Mouse (Mus musculus) CH12.LX (cell line): ENCODE results near the gene Vstm5. TPM values are rescaled to one million over a fixed set of nuclear protein-coding genes. Genes with fewer than 3 reads are reported as not detected.

ENCODE experiments used
- DNase-seq: peaks from one replicate; pipeline ENCODE4 v3.0.0-alpha.2; 2013; ENCODE audit errors: extremely low read depth
- H3K27ac ChIP-seq: 2 replicates; pipeline ENCODE4 v1.5.1; 2012; ENCODE audit warnings: low read depth, mild to moderate bottlenecking, control low read depth, moderate library complexity; ENCODE audit not compliant: insufficient read depth
- H3K27me3 ChIP-seq: replicated peaks from 2 replicates; pipeline ENCODE3; 2012; ENCODE audit warnings: inconsistent platforms
- H3K36me3 ChIP-seq, 2 experiments: replicated peaks in 1 of 2; 2 replicates each; pipeline versions ENCODE3 to v1.6.1; 2012; ENCODE audit warnings: inconsistent platforms in 1 of 2, low read length in 1 of 2, mild to moderate bottlenecking in 1 of 2, mixed read lengths in 1 of 2, moderate library complexity in 1 of 2; ENCODE audit not compliant: control insufficient read depth in 1 of 2, insufficient read depth in 1 of 2
- H3K4me1 ChIP-seq, 2 experiments: 2 replicates each; pipeline ENCODE4 v1.6.1; 2012; ENCODE audit warnings: inconsistent platforms in 1 of 2, moderate library complexity in 1 of 2; ENCODE audit not compliant: insufficient read depth in 2 of 2, control insufficient read depth in 1 of 2
- H3K4me2 ChIP-seq: 2 replicates; pipeline ENCODE4 v1.6.1; 2012; ENCODE audit warnings: low read depth, mild to moderate bottlenecking, control low read depth; ENCODE audit not compliant: poor library complexity, insufficient read depth, severe bottlenecking
- H3K4me3 ChIP-seq, 3 experiments: fragments of 150-350 bp in 1 of 3; sonication (generic) in 1 of 3; replicated peaks in 1 of 3; 2 replicates each; pipeline versions ENCODE3 to v1.5.1; 2011 to 2012; ENCODE audit warnings: low read depth in 2 of 3, low read length in 2 of 3, mild to moderate bottlenecking in 2 of 3, moderate library complexity in 2 of 3, control low read depth in 1 of 3, improper control_type of control experiment in 1 of 3, inconsistent platforms in 1 of 3, mixed read lengths in 1 of 3; ENCODE audit not compliant: poor library complexity in 1 of 3
- H3K79me2 ChIP-seq: replicated peaks from 2 replicates; pipeline ENCODE4 v1.6.1; 2012; ENCODE audit warnings: mild to moderate bottlenecking, moderate library complexity; ENCODE audit not compliant: control insufficient read depth, poor library complexity, insufficient read depth, severe bottlenecking; ENCODE audit errors: extremely low read depth
- H3K9ac ChIP-seq: 2 replicates; pipeline ENCODE4 v1.6.1; 2012; ENCODE audit warnings: low read depth, mild to moderate bottlenecking, control low read depth, moderate library complexity; ENCODE audit not compliant: insufficient read depth
- H3K9me3 ChIP-seq: replicated peaks from 2 replicates; pipeline ENCODE3; 2012; ENCODE audit warnings: low read length, inconsistent platforms, mixed read lengths
- CHD1 ChIP-seq: IDR thresholded peaks from 2 replicates; pipeline ENCODE4 v1.6.1; 2012; ENCODE audit warnings: low read depth, low read length, improper control_type of control experiment, inconsistent platforms
- CHD2 ChIP-seq: IDR thresholded peaks from 2 replicates; pipeline ENCODE4 v1.6.1; 2011; ENCODE audit warnings: low read length, improper control_type of control experiment
- CTCF ChIP-seq, 2 experiments: IDR thresholded peaks in 1 of 2; conservative IDR thresholded peaks in 1 of 2; 2 replicates each; pipeline ENCODE4 v1.5.1; 2011 to 2012; ENCODE audit warnings: low read depth in 2 of 2, low read length in 2 of 2, improper control_type of control experiment in 1 of 2, inconsistent platforms in 1 of 2, mild to moderate bottlenecking in 1 of 2, moderate library complexity in 1 of 2
- E2F4 ChIP-seq: IDR thresholded peaks from 2 replicates; pipeline ENCODE4 v1.6.1; 2011; ENCODE audit warnings: low read depth, low read length, improper control_type of control experiment; ENCODE audit not compliant: insufficient replicate concordance
- EP300 ChIP-seq: IDR thresholded peaks from 2 replicates; pipeline ENCODE4 v1.6.1; 2011; ENCODE audit warnings: low read length, improper control_type of control experiment
- GABPA ChIP-seq: IDR thresholded peaks from 2 replicates; pipeline ENCODE4 v1.6.1; 2012; ENCODE audit warnings: low read depth, low read length, improper control_type of control experiment, inconsistent platforms; ENCODE audit not compliant: insufficient replicate concordance
- HCFC1 ChIP-seq: IDR thresholded peaks from 2 replicates; pipeline ENCODE4 v1.6.1; 2012; ENCODE audit warnings: low read depth, mild to moderate bottlenecking, inconsistent platforms, low read length, improper control_type of control experiment
- JUN ChIP-seq: IDR thresholded peaks from 2 replicates; pipeline ENCODE4 v1.6.1; 2011; ENCODE audit warnings: low read depth, mild to moderate bottlenecking, low read length, improper control_type of control experiment, moderate library complexity; ENCODE audit not compliant: insufficient read depth
- MAFK ChIP-seq: IDR thresholded peaks from 2 replicates; pipeline ENCODE4 v1.6.1; 2011; ENCODE audit warnings: low read length, improper control_type of control experiment; ENCODE audit not compliant: insufficient replicate concordance
- MAX ChIP-seq: IDR thresholded peaks from 2 replicates; pipeline ENCODE4 v1.6.1; 2011; ENCODE audit warnings: low read length, improper control_type of control experiment
- MXI1 ChIP-seq: IDR thresholded peaks from 2 replicates; pipeline ENCODE4 v1.6.1; 2011; ENCODE audit warnings: mild to moderate bottlenecking, low read depth, low read length, improper control_type of control experiment
- NELFE ChIP-seq: IDR thresholded peaks from 2 replicates; pipeline ENCODE4 v1.6.1; 2011; ENCODE audit warnings: low read depth, low read length, improper control_type of control experiment
- NRF1 ChIP-seq: IDR thresholded peaks from 2 replicates; pipeline ENCODE4 v1.6.1; 2014; ENCODE audit warnings: low read depth, mild to moderate bottlenecking, inconsistent platforms, low read length, improper control_type of control experiment, moderate library complexity
- POLR2A ChIP-seq: IDR thresholded peaks from 2 replicates; pipeline ENCODE4 v1.6.1; 2011; ENCODE audit warnings: low read depth, mild to moderate bottlenecking, improper control_type of control experiment, low read length
- POLR2AphosphoS2 ChIP-seq: IDR thresholded peaks from 2 replicates; pipeline ENCODE4 v1.6.1; 2011; ENCODE audit warnings: low read depth, low read length, improper control_type of control experiment
- RAD21 ChIP-seq: IDR thresholded peaks from 2 replicates; pipeline ENCODE4 v1.6.1; 2011; ENCODE audit warnings: low read depth, mild to moderate bottlenecking, low read length, improper control_type of control experiment, moderate library complexity
- USF1 ChIP-seq: IDR thresholded peaks from 2 replicates; pipeline ENCODE4 v1.6.1; 2014; ENCODE audit warnings: low read depth, mild to moderate bottlenecking, inconsistent platforms, low read length, improper control_type of control experiment
- USF2 ChIP-seq: conservative IDR thresholded peaks from 2 replicates; pipeline ENCODE4 v1.6.1; 2011; ENCODE audit warnings: low read depth, low read length, improper control_type of control experiment
- ZC3H11A ChIP-seq: IDR thresholded peaks from 2 replicates; pipeline ENCODE4 v1.6.1; 2012; ENCODE audit warnings: low read depth, mild to moderate bottlenecking, inconsistent platforms, low read length, improper control_type of control experiment
- dilution Hi-C: fragments of 300-500 bp; cut with MboI; formaldehyde crosslinking; loops from 2 replicates; pipeline ENCODE4 v1.14.3; 2020; ENCODE audit warnings: low sequenced_read_pairs; ENCODE audit not compliant: extremely low pct_unique_long_range_greater_than_20kb, extremely low pct_ligation_motif_present
- in situ Hi-C: fragments of 300-500 bp; cut with MboI; formaldehyde crosslinking; loops from 3 replicates; pipeline ENCODE4 v1.14.3; 2019; ENCODE audit warnings: low sequenced_read_pairs, low pct_ligation_motif_present, low pct_unique_long_range_greater_than_20kb, mixed read lengths
- polyA plus RNA-seq: library from polyadenylated mRNA; unstranded; fragments of >175 nt; gene quantifications from 2 replicates; pipeline ENCODE4 v1.2.1, GENCODE M21; 2012; ENCODE audit warnings: low read depth; ENCODE audit not compliant: insufficient read length
- total RNA-seq, 2 experiments: library from RNA; depleted of rRNA; stranded (reverse); fragments of 300-350 nt in 1 of 2; fragments of >200 nt in 1 of 2; gene quantifications; 2 replicates each; pipeline ENCODE4 v1.2.3; 2012 to 2014

Vstm5 gene
- total and polyA plus RNA-seq, 3 experiments = not detected

- in situ Hi-C loops (no loop called here), dilution Hi-C loops (no loop called here)
- Histone ChIP-seq H3K36me3 (no peaks in the 10 kb centered on the region), H3K4me1 (peaks cover 0 to 10% of the 10 kb centered on the region in 2 experiments; a peak in 2 of 4 replicates), H3K9me3 (peaks cover 1% of the 10 kb centered on the region), H3K4me2 (no peak overlapping the region), H3K9ac (no peak overlapping the region), H3K4me3 (no peak overlapping the region), H3K27me3 (no peaks in the 10 kb centered on the region), H3K27ac (no peak overlapping the region), H3K79me2 (no peaks in the 10 kb centered on the region)
- TF ChIP-seq MAX = no peak
- TF ChIP-seq GABPA = no peak
- no peak for TF ChIP-seq MXI1
- TF ChIP-seq POLR2AphosphoS2 = no peak
- TF ChIP-seq JUN = no peak
- no peak for TF ChIP-seq HCFC1
- TF ChIP-seq NELFE = no peak
- no peak for TF ChIP-seq NRF1
- no peak for TF ChIP-seq POLR2A
- TF ChIP-seq MAFK = no peak
- TF ChIP-seq CTCF (conservative IDR thresholded peaks at IDR 0.05 in 1 of 2, IDR thresholded peaks at IDR 0.05 in 1 of 2; ENCODE audit: low read depth in 2 of 2, low read length in 2 of 2) = no peak
- no peak for TF ChIP-seq USF1
- no peak for TF ChIP-seq E2F4
- no peak for TF ChIP-seq CHD1
- DNase-seq = no peak
Measured at GRCm38 (mm10) chr9:15252196-15252595, 13.4 kb downstream of the Vstm5 start.

DNA sequence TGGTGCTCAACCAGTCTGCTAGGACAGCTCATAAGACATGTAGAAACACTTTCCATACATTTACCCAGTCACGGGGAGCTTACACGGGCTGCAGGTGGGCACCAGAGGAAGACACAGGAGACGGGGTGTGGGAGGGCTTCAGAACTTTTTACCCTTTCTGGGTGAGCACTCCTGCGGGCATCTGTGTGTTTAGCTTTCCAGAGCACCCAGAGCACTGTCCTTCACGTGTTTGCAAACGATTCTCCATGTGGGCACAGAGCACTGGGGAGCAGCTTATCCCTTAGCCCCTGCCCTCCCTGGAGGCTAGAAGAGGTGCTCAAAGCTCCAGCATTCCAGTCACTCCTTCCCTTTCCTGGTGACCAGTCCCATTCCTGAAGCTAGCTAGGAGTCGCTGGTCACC is 15.7 kb downstream of the Vstm5 start:
- DNase-seq = no peak
- Histone ChIP-seq H3K4me2 (no peak overlapping the region), H3K4me1 (peaks cover 0 to 10% of the 10 kb centered on the region in 2 experiments; a peak in 2 of 4 replicates), H3K36me3 (peaks cover 0 to 2% of the 10 kb centered on the region in 2 experiments), H3K27ac (no peak overlapping the region), H3K9ac (no peak overlapping the region), H3K9me3 (no peaks in the 10 kb centered on the region), H3K79me2 (no peaks in the 10 kb centered on the region), H3K4me3 (no peak overlapping the region), H3K27me3 (no peaks in the 10 kb centered on the region)
- dilution Hi-C loops = no loop called here
- in situ Hi-C loops = no loop called here
- no peak for TF ChIP-seq RAD21
- TF ChIP-seq JUN = no peak
- no peak for TF ChIP-seq EP300
- no peak for TF ChIP-seq CHD2
- no peak for TF ChIP-seq USF2
- no peak for TF ChIP-seq ZC3H11A
- no peak for TF ChIP-seq POLR2A
